Mouse (Mus musculus): ENCODE data around the gene Nup133. TPM values are rescaled to one million over a fixed set of nuclear protein-coding genes. Genes with fewer than 3 reads are reported as not detected.

The Nup133 gene
- polyA plus RNA-seq, 1 experiment, result 8.5 TPM

DNA sequence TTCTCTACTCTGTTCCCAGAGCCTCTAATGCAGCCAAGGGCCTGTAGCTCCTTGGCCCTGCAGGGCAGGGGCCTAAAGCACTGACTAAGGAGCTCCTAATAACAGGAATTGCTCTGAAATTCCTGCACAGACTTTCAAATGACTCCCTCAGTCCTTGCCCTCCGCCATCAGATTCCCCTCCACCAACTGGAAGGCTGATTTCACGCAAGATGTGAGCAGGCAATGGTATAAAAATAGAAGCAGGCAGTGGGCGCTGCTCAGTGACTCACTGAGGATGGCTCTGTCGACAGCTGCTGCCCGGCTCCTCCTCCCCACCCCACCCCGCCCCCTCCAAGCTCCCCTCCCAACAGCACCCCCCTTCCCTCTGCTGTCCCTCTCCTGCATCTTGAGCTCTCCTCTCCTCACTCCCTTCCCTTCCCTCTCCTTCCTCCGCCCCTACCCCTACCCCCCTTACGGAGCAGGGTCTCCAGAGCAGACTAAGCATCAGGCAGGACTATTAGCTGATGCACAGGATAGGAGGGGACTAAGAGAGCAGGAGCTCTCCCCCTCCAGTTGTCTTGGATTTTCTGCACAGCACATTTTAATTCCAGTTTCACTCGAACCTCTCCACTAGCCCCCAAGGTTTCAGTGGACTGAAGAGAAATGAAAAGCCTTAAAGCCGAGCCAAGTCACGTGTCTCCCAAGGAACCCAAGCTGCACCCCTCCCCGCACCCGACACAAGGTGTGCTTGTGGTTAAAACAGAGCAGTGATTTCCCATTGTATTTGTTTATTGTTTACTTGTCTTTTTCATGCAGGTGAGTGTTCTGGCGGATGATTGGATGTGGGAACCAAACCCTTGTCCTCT lies 64.1 kb downstream of the Nup133 start:
- no peak overlapping the region for H3K27ac ChIP-seq (ENCODE audit: insufficient read depth, low read length)
- WGBS, result 7% methylated on average over 13 of the region's 14 CpGs
- no peaks in the 10 kb centered on the region for H3K36me3 ChIP-seq (ENCODE audit: control insufficient read depth, insufficient read depth, low read length)
- peaks cover 2% of the 10 kb centered on the region; the same call in 1 of the 2 replicates for H3K27me3 ChIP-seq (ENCODE audit: control insufficient read depth, insufficient read depth, low read length)
- no peaks in the 10 kb centered on the region for H3K4me1 ChIP-seq (ENCODE audit: control insufficient read depth, insufficient read depth, insufficient read length)
- H3K4me3 ChIP-seq (ENCODE audit: extremely low read depth, insufficient read depth, insufficient read length), result no peak overlapping the region
- TF ChIP-seq POLR2A (IDR thresholded peaks at IDR 0.05; ENCODE audit: low read depth, low read length) (no peak), CTCF (IDR thresholded peaks at IDR 0.05; ENCODE audit: extremely low read depth, insufficient read depth, insufficient read length, insufficient replicate concordance) (no peak)
- DNase-seq (ENCODE audit: low read depth in 1 of 2, low spot score in 2 of 2), result no peak

DNA sequence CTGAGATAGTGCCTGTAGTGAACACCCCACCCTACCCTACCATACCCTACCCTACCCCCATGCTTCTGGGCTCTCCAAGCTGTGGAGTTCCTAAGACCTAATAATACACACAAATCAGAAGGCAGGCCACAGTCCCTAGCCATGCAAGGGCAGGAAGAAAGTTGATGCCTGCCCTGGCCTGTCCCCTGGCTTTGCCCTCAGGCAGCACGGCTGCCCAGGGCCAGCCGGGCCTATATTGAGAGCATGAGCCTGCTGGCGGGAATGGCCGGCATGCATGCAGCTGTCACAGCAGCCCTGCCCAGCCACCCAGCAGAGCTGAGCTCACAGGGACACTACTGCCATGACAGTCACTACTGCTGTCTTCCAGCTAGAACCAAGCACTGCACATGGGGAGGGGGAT lies 66.0 kb downstream of the Nup133 start:
- Histone ChIP-seq H3K27ac (ENCODE audit: insufficient read depth, low read length) (no peak overlapping the region), H3K36me3 (ENCODE audit: control insufficient read depth, insufficient read depth, low read length) (no peaks in the 10 kb centered on the region), H3K4me1 (ENCODE audit: control insufficient read depth, insufficient read depth, insufficient read length) (no peaks in the 10 kb centered on the region), H3K4me3 (ENCODE audit: extremely low read depth, insufficient read depth, insufficient read length) (no peak overlapping the region), H3K27me3 (ENCODE audit: control insufficient read depth, insufficient read depth, low read length) (peaks cover 2% of the 10 kb centered on the region; the same call in 1 of the 2 replicates)
- WGBS, result 87% methylated on average over 4 of the region's 4 CpGs
- no peak for DNase-seq (ENCODE audit: low read depth in 1 of 2, low spot score in 2 of 2)
- TF ChIP-seq CTCF (IDR thresholded peaks at IDR 0.05; ENCODE audit: extremely low read depth, insufficient read depth, insufficient read length, insufficient replicate concordance) (no peak), POLR2A (IDR thresholded peaks at IDR 0.05; ENCODE audit: low read depth, low read length) (no peak)

DNA sequence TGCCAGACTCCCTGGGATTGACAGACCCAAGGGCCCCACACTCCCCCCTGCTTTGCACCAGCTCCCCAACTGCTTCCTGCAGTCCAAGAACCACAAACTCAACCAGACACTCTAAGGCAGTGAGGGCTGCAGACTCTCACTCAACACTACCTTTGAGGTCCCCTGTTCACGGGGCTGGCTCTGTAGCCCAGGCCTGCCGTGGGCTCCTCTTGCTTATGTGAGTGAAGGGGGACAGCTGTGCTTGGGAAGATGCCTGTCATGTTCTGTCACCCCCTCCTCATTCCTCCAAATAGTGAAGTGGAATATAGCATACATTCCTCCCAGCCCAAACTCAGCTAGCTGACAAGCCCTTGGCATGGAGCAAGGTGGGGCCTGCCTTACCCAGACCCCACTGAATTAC lies 66.7 kb downstream of the Nup133 start:
- Histone ChIP-seq H3K36me3 (ENCODE audit: control insufficient read depth, insufficient read depth, low read length) (no peaks in the 10 kb centered on the region), H3K4me1 (ENCODE audit: control insufficient read depth, insufficient read depth, insufficient read length) (no peaks in the 10 kb centered on the region), H3K4me3 (ENCODE audit: extremely low read depth, insufficient read depth, insufficient read length) (no peak overlapping the region), H3K27me3 (ENCODE audit: control insufficient read depth, insufficient read depth, low read length) (peaks cover 2% of the 10 kb centered on the region; the same call in 1 of the 2 replicates), H3K27ac (ENCODE audit: insufficient read depth, low read length) (no peak overlapping the region)
- DNase-seq (ENCODE audit: low read depth in 1 of 2, low spot score in 2 of 2), result no peak
- 26% methylated on average over 2 of the region's 2 CpGs for WGBS
- TF ChIP-seq POLR2A (IDR thresholded peaks at IDR 0.05; ENCODE audit: low read depth, low read length), result no peak
- TF ChIP-seq CTCF (IDR thresholded peaks at IDR 0.05; ENCODE audit: extremely low read depth, insufficient read depth, insufficient read length, insufficient replicate concordance), result no peak

DNA sequence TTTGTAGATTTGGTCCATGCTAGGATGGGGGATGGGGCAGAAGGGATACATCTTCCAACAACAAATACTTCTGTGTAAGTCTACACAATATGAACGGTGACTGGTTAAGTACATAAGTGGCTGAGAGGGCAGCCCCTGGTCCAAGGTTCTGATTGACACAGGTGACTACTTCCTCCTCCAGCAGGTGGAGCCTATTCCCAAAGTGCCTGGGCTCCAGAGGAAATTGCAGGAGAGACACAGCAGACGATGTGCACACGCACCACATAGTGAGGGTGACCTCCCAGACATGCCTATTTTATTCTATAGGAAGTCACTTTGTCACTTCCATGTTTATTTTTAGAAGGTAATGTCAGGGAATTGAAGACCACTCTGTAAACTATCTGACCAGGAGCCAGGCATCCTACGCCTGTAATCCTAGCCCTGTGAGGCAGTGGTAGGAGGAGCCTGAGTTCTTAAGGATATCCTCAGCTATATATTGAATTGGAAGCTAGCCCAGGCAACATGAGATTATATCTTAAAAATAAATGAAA lies 68.2 kb downstream of the Nup133 start:
- Histone ChIP-seq H3K4me3 (ENCODE audit: extremely low read depth, insufficient read depth, insufficient read length) (no peak overlapping the region), H3K36me3 (ENCODE audit: control insufficient read depth, insufficient read depth, low read length) (no peaks in the 10 kb centered on the region), H3K27me3 (ENCODE audit: control insufficient read depth, insufficient read depth, low read length) (no peaks in the 10 kb centered on the region), H3K4me1 (ENCODE audit: control insufficient read depth, insufficient read depth, insufficient read length) (no peaks in the 10 kb centered on the region), H3K27ac (ENCODE audit: insufficient read depth, low read length) (no peak overlapping the region)
- no peak for DNase-seq (ENCODE audit: low read depth in 1 of 2, low spot score in 2 of 2)
- WGBS, result 66% methylated on average over 4 of the region's 4 CpGs
- no peak for TF ChIP-seq POLR2A (IDR thresholded peaks at IDR 0.05; ENCODE audit: low read depth, low read length)
- TF ChIP-seq CTCF (IDR thresholded peaks at IDR 0.05; ENCODE audit: extremely low read depth, insufficient read depth, insufficient read length, insufficient replicate concordance), result no peak

DNA sequence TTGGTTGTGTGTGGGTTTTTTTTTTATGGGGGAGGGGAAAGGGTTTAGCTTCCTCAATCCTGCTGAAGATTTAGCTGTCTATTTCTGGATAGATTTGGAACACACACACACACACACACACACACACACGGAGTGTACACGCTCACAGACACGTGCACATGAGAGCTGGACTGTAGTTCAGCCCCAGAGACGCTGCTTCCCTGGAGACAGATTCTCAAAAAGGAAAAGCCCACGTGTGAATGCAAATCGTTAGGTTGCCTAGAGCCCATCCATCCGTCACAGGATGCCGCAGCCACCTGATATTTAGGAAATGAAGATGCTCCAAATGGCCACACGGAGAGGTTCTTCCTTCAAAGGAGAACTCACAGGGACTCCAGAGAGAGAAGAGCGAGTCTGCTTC lies 68.8 kb downstream of the Nup133 start:
- no peak for DNase-seq (ENCODE audit: low read depth in 1 of 2, low spot score in 2 of 2)
- Histone ChIP-seq H3K27ac (ENCODE audit: insufficient read depth, low read length) (no peak overlapping the region), H3K4me3 (ENCODE audit: extremely low read depth, insufficient read depth, insufficient read length) (no peak overlapping the region), H3K36me3 (ENCODE audit: control insufficient read depth, insufficient read depth, low read length) (no peaks in the 10 kb centered on the region), H3K27me3 (ENCODE audit: control insufficient read depth, insufficient read depth, low read length) (no peaks in the 10 kb centered on the region), H3K4me1 (ENCODE audit: control insufficient read depth, insufficient read depth, insufficient read length) (no peaks in the 10 kb centered on the region)
- no peak for TF ChIP-seq POLR2A (IDR thresholded peaks at IDR 0.05; ENCODE audit: low read depth, low read length)
- no peak for TF ChIP-seq CTCF (IDR thresholded peaks at IDR 0.05; ENCODE audit: extremely low read depth, insufficient read depth, insufficient read length, insufficient replicate concordance)
- 34% methylated on average over 10 of the region's 10 CpGs for WGBS

DNA sequence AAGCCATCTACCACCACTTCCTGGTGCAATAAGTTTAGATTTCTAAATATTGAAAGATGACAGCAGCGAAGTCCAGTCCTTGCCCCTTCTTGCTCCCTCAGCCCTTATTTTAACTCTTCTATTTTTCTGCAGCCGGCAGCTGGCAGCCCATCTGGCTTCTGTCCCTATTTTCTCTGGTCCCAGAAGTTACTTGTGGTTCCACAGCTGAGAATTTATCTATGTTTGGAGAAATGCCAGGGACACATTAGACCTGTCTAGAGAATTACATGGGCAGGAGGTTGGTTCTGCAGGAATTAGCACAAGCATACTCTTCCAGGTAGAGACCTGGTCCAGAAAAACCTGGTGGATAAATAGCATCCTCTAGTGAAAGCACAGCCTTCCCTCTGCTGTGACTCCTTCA lies 71.2 kb downstream of the Nup133 start:
- H3K36me3 ChIP-seq (ENCODE audit: control insufficient read depth, insufficient read depth, low read length), result no peaks in the 10 kb centered on the region
- TF ChIP-seq POLR2A (IDR thresholded peaks at IDR 0.05; ENCODE audit: low read depth, low read length) (no peak), CTCF (IDR thresholded peaks at IDR 0.05; ENCODE audit: extremely low read depth, insufficient read depth, insufficient read length, insufficient replicate concordance) (no peak)
- DNase-seq (ENCODE audit: low read depth in 1 of 2, low spot score in 2 of 2), result no peak
- H3K4me1 ChIP-seq (ENCODE audit: control insufficient read depth, insufficient read depth, insufficient read length), result no peaks in the 10 kb centered on the region
- WGBS, result 75% methylated on average over 2 of the region's 2 CpGs
- H3K4me3 ChIP-seq (ENCODE audit: extremely low read depth, insufficient read depth, insufficient read length), result no peak overlapping the region
- no peak overlapping the region for H3K27ac ChIP-seq (ENCODE audit: insufficient read depth, low read length)
- no peaks in the 10 kb centered on the region for H3K27me3 ChIP-seq (ENCODE audit: control insufficient read depth, insufficient read depth, low read length)

DNA sequence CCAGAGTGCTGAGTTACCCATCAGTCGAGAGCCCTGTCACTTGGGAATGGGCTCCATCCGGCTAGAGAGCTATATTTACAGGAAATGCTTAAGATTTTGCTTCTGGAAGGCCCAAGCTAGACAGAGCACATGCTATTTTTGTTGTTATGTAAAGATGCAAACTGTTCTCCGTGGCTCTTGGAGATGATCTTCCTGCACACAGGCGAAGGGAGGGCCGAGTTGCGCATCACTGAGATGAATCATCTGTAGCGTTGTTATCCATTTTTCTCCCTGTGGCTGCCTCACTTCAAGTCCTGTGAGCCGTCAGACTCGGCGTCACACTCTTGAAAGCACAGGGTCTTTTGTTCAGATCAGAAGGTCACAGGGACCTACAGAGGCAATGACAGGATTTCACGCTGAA lies 74.7 kb downstream of the Nup133 start:
- no peaks in the 10 kb centered on the region for H3K27me3 ChIP-seq (ENCODE audit: control insufficient read depth, insufficient read depth, low read length)
- H3K27ac ChIP-seq (ENCODE audit: insufficient read depth, low read length), result no peak overlapping the region
- TF ChIP-seq CTCF (IDR thresholded peaks at IDR 0.05; ENCODE audit: extremely low read depth, insufficient read depth, insufficient read length, insufficient replicate concordance) (no peak), POLR2A (IDR thresholded peaks at IDR 0.05; ENCODE audit: low read depth, low read length) (no peak)
- no peak for DNase-seq (ENCODE audit: low read depth in 1 of 2, low spot score in 2 of 2)
- no peaks in the 10 kb centered on the region for H3K36me3 ChIP-seq (ENCODE audit: control insufficient read depth, insufficient read depth, low read length)
- H3K4me3 ChIP-seq (ENCODE audit: extremely low read depth, insufficient read depth, insufficient read length), result no peak overlapping the region
- WGBS, result 86% methylated on average over 11 of the region's 11 CpGs
- H3K4me1 ChIP-seq (ENCODE audit: control insufficient read depth, insufficient read depth, insufficient read length), result no peaks in the 10 kb centered on the region

Measured in spleen, adult 2 months (tissue).